Comparison of ENCODE assay signal across 10 mouse cellular contexts in genomic region chr11:54106676-54107075, GRCm38 (mm10). TPM values are rescaled to one million over a fixed set of nuclear protein-coding genes. Genes with fewer than 3 reads are reported as not detected.
A peak's percentile ranks its signal among the peaks of the same experiment; 100 is the strongest.
DNase-seq lines count a peak whose midpoint lies in the region.
"Had no signal": no experiment of that assay in that cellular context is flagged by ENCODE, and none has a peak within 500 bp of the region (broad histone marks: within the 10 kb centered on the region; RNA-seq: fewer than 3 reads in every experiment).

No protein-coding gene starts in this region.

- DNase-seq in adrenal gland, postnatal 14 days: peak; percentile 21
- no peak for DNase-seq in adrenal gland, postnatal 25 days
- peak; percentile 87 for DNase-seq in kidney, adult 11 months
- DNase-seq in kidney, postnatal 4 days: no peak
- DNase-seq in 3134 (ENCODE audit: extremely low read depth, insufficient read length, low spot score): peak; percentile 17
- peak; percentile 70 for DNase-seq in lung, postnatal 10 days
- DNase-seq in left cerebral cortex, adult 8-10 months (ENCODE audit: low spot score in 2 of 2): no peak
- no peak for DNase-seq in cerebellum, adult 18-20 months
- DNase-seq: adrenal gland, postnatal 36 days; lung, embryonic 14.5 days had no signal

RNA-seq across cellular contexts. Expression of gene P4ha2, which starts 6.8 kb away (rescaled TPM):
- 24.3 and 28.3 TPM in 2 replicates for total RNA-seq in adrenal gland, postnatal 14 days (2021)
- total RNA-seq in adrenal gland, postnatal 25 days (2021): 30.0 and 36.7 TPM in 2 replicates
- total RNA-seq in left cerebral cortex, adult 8-10 months (2022): 10 to 100 TPM; 18.1 to 22.4 (median 20.0) TPM

RNA-seq across cellular contexts. Expression of gene Pdlim4, which starts 37.9 kb away (rescaled TPM):
- 12.6 and 15.0 TPM in 2 replicates for total RNA-seq in adrenal gland, postnatal 14 days (2021)
- 20.6 and 37.9 TPM in 2 replicates for total RNA-seq in adrenal gland, postnatal 25 days (2021)
- total RNA-seq in left cerebral cortex, adult 8-10 months (2022): 10 to 100 TPM; 13.9 to 20.5 (median 15.7) TPM

Comparison
In these comparisons a context has a peak if more than half of its experiments do, and no peak if none do; other contexts are left out.
1. DNase-seq: peak in adrenal gland, postnatal 14 days (single experiment), kidney, adult 11 months (single experiment), 3134 (single experiment) and lung, postnatal 10 days (single experiment); none in adrenal gland, postnatal 25 days (single experiment), kidney, postnatal 4 days (0 of 2), left cerebral cortex, adult 8-10 months (0 of 2) and cerebellum, adult 18-20 months (0 of 2).